Mouse (Mus musculus) monocyte, adult 5-6 weeks (primary cell): ENCODE measurements at regions not wholly inside any gene's neighbourhood (a gene's known extent, or its start where the extent isn't known, plus 50 kb on each side); places are given as distances from the start of the nearest gene placed in this dataset.
"Not testable (repeated sequence)": the region's sequence is repeated elsewhere in the genome, so short reads cannot be mapped to it uniquely, and the experiment has no call there.

ENCODE experiments used
- ATAC-seq: fragments of 153-309, 156-312 bp; replicated peaks from 2 replicates; pipeline ENCODE4 v1.8.0; 2017; ENCODE audit warnings: mild to moderate bottlenecking; ENCODE audit not compliant: low TSS enrichment, insufficient number of reproducible peaks, severe bottlenecking, poor library complexity, low FRiP score

- ATAC-seq: 0 out of 2 replicates have a peak, but pooled peaks have one; percentile 31
Measured at GRCm38 (mm10) chr12:119527760-119528159, 213.7 kb downstream of the Macc1 start.

GRCm38 (mm10) chr12:119548376-119548775, 234.3 kb downstream of the Macc1 start:
- ATAC-seq: not testable (repeated sequence)

GRCm38 (mm10) chr12:119576690-119577089, 262.6 kb downstream of the Macc1 start:
- no peak for ATAC-seq

GRCm38 (mm10) chr12:119577280-119577679, 263.2 kb downstream of the Macc1 start:
- ATAC-seq: no peak

- ATAC-seq: no peak
Measured at GRCm38 (mm10) chr12:119601361-119601760, 287.3 kb downstream of the Macc1 start.

- no peak for ATAC-seq
Measured at GRCm38 (mm10) chr12:119624238-119624637, 310.2 kb downstream of the Macc1 start.

GRCm38 (mm10) chr12:119655366-119655765, 290.3 kb upstream of the Tmem196 start:
- no peak for ATAC-seq
